Mouse (Mus musculus) liver, postnatal 0 days (tissue): ENCODE results near the gene Prom1.

Experiments used
- CTCF ChIP-seq: sonication (generic); IDR thresholded peaks from 2 replicates; pipeline ENCODE4 v1.5.1; 2016; ENCODE audit warnings: antibody characterized with exemption, low read depth
- EP300 ChIP-seq: IDR thresholded peaks from 2 replicates; pipeline ENCODE4 v1.6.1; 2016; ENCODE audit warnings: antibody characterized with exemption, low read depth, mild to moderate bottlenecking

DNA sequence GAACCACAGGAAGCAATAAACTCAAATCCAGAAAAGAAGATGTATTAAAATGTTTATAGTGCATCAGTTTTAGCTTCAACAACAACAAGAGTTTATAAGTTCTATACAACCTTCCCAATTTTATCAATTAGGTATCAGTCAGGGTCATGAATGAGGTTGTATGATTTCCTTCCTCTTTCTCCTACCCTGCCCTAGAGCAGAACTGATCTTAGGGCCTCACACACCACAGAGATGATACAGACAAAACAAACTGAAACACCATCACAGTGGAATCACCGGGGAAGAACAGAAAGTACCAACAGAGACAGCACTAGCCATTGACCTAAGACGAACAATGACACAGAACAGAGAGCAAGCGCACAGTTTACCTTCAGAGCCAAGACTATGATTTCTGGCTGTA, 43.6 kb downstream of the Prom1 start:
- no peak for TF ChIP-seq CTCF
- TF ChIP-seq EP300: no peak
